Comparison of ENCODE assay signal across 24 mouse cellular contexts in the genomic region with DNA sequence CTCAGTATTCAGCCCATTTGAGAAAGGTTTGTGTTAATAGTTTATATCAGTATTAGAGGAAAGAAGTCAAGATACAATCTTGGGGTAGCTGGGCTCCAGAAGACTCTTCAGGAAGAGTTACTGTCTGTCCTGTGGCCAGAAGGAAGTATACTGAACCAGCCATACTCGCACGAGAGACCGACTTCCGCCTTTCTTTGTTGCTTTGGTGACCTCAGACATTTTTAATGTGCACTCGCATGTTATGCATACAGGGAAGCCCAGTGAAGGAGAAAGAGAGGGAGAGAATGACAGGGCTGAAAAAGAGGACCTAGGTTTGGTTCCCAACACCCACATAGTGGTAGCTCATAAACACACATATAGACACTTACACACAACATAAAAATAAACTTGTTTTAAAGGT. TPM values are rescaled to one million over a fixed set of nuclear protein-coding genes. Genes with fewer than 3 reads are reported as not detected.
A peak's percentile ranks its signal among the peaks of the same experiment; 100 is the strongest.
DNase-seq lines count a peak whose midpoint lies in the region; ATAC-seq and TF ChIP-seq lines count a peak whose summit lies in the region.
"Had no signal": no experiment of that assay in that cellular context is flagged by ENCODE, and none has a peak within 500 bp of the region (broad histone marks: within the 10 kb centered on the region; RNA-seq: fewer than 3 reads in every experiment).

No protein-coding gene starts in this region.

- H3K27ac ChIP-seq in liver, postnatal 0 days (ENCODE audit: low read depth): peak overlapping the region; percentile 22; the same call in 1 of the 2 replicates
- no peak overlapping the region for H3K27ac ChIP-seq in liver, embryonic 12.5 days
- no peak overlapping the region for H3K27ac ChIP-seq in forebrain, postnatal 0 days (ENCODE audit: low read depth, low read length)
- H3K27ac ChIP-seq: liver, embryonic 13.5 days; neural tube, embryonic 13.5 days had no signal

- H3K4me2 ChIP-seq in liver, postnatal 0 days (ENCODE audit: low read depth, low read length): no peak overlapping the region
- H3K4me2 ChIP-seq in liver, embryonic 12.5 days: no peak overlapping the region
- no peak overlapping the region for H3K4me2 ChIP-seq in forebrain, postnatal 0 days (ENCODE audit: low read depth)
- H3K4me2 ChIP-seq: liver, embryonic 13.5 days; midbrain, embryonic 11.5 days; neural tube, embryonic 13.5 days had no signal

- TF ChIP-seq EP300 in liver, postnatal 0 days (IDR thresholded peaks at IDR 0.05; ENCODE audit: low read depth): no peak

- H3K4me1 ChIP-seq in liver, postnatal 0 days (ENCODE audit: insufficient read depth): peaks cover 4% of the 10 kb centered on the region; the same call in 1 of the 2 replicates
- H3K4me1 ChIP-seq in liver, embryonic 12.5 days: peaks cover 33% of the 10 kb centered on the region
- H3K4me1 ChIP-seq in forebrain, postnatal 0 days (ENCODE audit: insufficient read depth): peaks cover 5% of the 10 kb centered on the region; the same call in 1 of the 2 replicates

- DNase-seq in liver, postnatal 0 days: no peak
- no peak for DNase-seq in forebrain, postnatal 0 days
- DNase-seq in urinary bladder, adult 2 months (ENCODE audit: low spot score): no peak
- DNase-seq in gastrocnemius, adult 18-20 months (ENCODE audit: low spot score): no peak
- DNase-seq: cerebellum, adult 2 months; cerebellum, postnatal 25 days; gastrocnemius, postnatal 10 days; heart, postnatal 14 days; kidney, adult 2 months; kidney, postnatal 4 days; layer of hippocampus, postnatal 36 days; left cerebral cortex, postnatal 4 days; liver, embryonic 13.5 days; lung, adult 2 months; lung, postnatal 10 days had no signal

- H3K9me3 ChIP-seq in liver, postnatal 0 days (ENCODE audit: low read length): no peaks in the 10 kb centered on the region
- no peaks in the 10 kb centered on the region for H3K9me3 ChIP-seq in liver, embryonic 12.5 days (replicated peaks)
- H3K9me3 ChIP-seq in forebrain, postnatal 0 days (ENCODE audit: low read length): no peaks in the 10 kb centered on the region
- H3K9me3 ChIP-seq: liver, embryonic 13.5 days; neural tube, embryonic 13.5 days had no signal

- no peaks in the 10 kb centered on the region for H3K27me3 ChIP-seq in liver, postnatal 0 days (ENCODE audit: insufficient read depth, low read length)
- no peaks in the 10 kb centered on the region for H3K27me3 ChIP-seq in liver, embryonic 12.5 days (replicated peaks)
- H3K27me3 ChIP-seq in forebrain, postnatal 0 days (ENCODE audit: insufficient read depth, low read length): no peaks in the 10 kb centered on the region
- H3K27me3 ChIP-seq: liver, embryonic 13.5 days; neural tube, embryonic 13.5 days had no signal

- 44% methylated on average over 5 of the region's 5 CpGs for WGBS in liver, postnatal 0 days (ENCODE audit: insufficient replicate concordance)
- 37% methylated on average over 5 of the region's 5 CpGs for WGBS in liver, embryonic 12.5 days (ENCODE audit: insufficient replicate concordance)
- WGBS in forebrain, postnatal 0 days: 96% methylated on average over 5 of the region's 5 CpGs

- H3K36me3 ChIP-seq in liver, postnatal 0 days (replicated peaks; ENCODE audit: insufficient read depth, low read length): 0 out of 2 replicates have a peak, but pooled peaks cover 2% of the 10 kb centered on the region
- peaks cover 3% of the 10 kb centered on the region; the same call in 1 of the 2 replicates for H3K36me3 ChIP-seq in liver, embryonic 12.5 days
- H3K36me3 ChIP-seq in forebrain, postnatal 0 days (ENCODE audit: insufficient read depth): no peaks in the 10 kb centered on the region
- H3K36me3 ChIP-seq: liver, embryonic 13.5 days; neural tube, embryonic 13.5 days had no signal

- TF ChIP-seq CTCF in liver, postnatal 0 days (IDR thresholded peaks at IDR 0.05; ENCODE audit: low read depth): no peak
- no peak for TF ChIP-seq CTCF in forebrain, postnatal 0 days (IDR thresholded peaks at IDR 0.05; ENCODE audit: low read depth)

- no peak overlapping the region for H3K9ac ChIP-seq in liver, postnatal 0 days (replicated peaks)
- no peak overlapping the region for H3K9ac ChIP-seq in liver, embryonic 12.5 days
- no peak overlapping the region for H3K9ac ChIP-seq in forebrain, postnatal 0 days
- H3K9ac ChIP-seq: liver, embryonic 13.5 days; neural tube, embryonic 13.5 days had no signal

- H3K4me3 ChIP-seq in liver, postnatal 0 days (ENCODE audit: low read depth, low read length): no peak overlapping the region
- no peak overlapping the region for H3K4me3 ChIP-seq in liver, embryonic 12.5 days
- no peak overlapping the region for H3K4me3 ChIP-seq in forebrain, postnatal 0 days (ENCODE audit: low read depth, low read length)
- H3K4me3 ChIP-seq: liver, embryonic 13.5 days; myocyte; neural tube, embryonic 13.5 days had no signal

- no peak for ATAC-seq in liver, postnatal 0 days
- ATAC-seq in liver, embryonic 12.5 days: no peak
- ATAC-seq in common myeloid progenitor, adult 5-6 weeks (replicated peaks; ENCODE audit: low read depth, poor library complexity, severe bottlenecking): peak; percentile 88
- peak; percentile 91 for ATAC-seq in megakaryocyte progenitor cell, adult 5-6 weeks (replicated peaks; ENCODE audit: poor library complexity)
- ATAC-seq in forebrain, postnatal 0 days: no peak
- ATAC-seq: forebrain, embryonic 14.5 days; hindbrain, embryonic 16.5 days; midbrain, embryonic 16.5 days had no signal

RNA-seq across cellular contexts. Expression of gene Wdr20, which starts 26.8 kb away (rescaled TPM):
- polyA plus RNA-seq in liver, postnatal 0 days (2015; fragmentation: Nextera tagmentation; extraction: Ambion mirVana): 6.4 and 7.0 TPM in 2 replicates
- polyA plus RNA-seq in liver, embryonic 12.5 days (2016; fragmentation: Nextera tagmentation; extraction: Ambion mirVana): 14.2 and 16.0 TPM in 2 replicates
- 29.8 and 32.0 TPM in 2 replicates for total RNA-seq in common myeloid progenitor, adult 5-6 weeks (2017)
- 21.3 and 22.8 TPM in 2 replicates for total RNA-seq in megakaryocyte progenitor cell, adult 5-6 weeks (2015)
- total RNA-seq in megakaryocyte progenitor cell, adult 5-6 weeks (2017): 27.1 and 36.2 TPM in 2 replicates
- total RNA-seq in forebrain, postnatal 0 days (2014; rRNA removed): 33.3 and 40.3 TPM in 2 replicates
- 12.3 and 17.0 TPM in 2 replicates for polyA plus RNA-seq in forebrain, postnatal 0 days (2015; fragmentation: Nextera tagmentation; extraction: Ambion mirVana)
- 26.5 and 31.2 TPM in 2 replicates for polyA plus RNA-seq in urinary bladder, adult 2 months (2012; rRNA removed)
- 10 to 100 TPM; 16.6 to 17.4 TPM for total RNA-seq in gastrocnemius, adult 18-20 months (2021)

Comparison
In these comparisons a context has a peak if more than half of its experiments do, and no peak if none do; other contexts are left out.
1. ATAC-seq: peak in common myeloid progenitor, adult 5-6 weeks (single experiment) and megakaryocyte progenitor cell, adult 5-6 weeks (single experiment); none in liver, postnatal 0 days (single experiment), liver, embryonic 12.5 days (single experiment) and forebrain, postnatal 0 days (single experiment).